Mouse (Mus musculus) hindbrain, embryonic 12.5 days (tissue): Measurements from ENCODE around the gene Dnah5. TPM values are rescaled to one million over a fixed set of nuclear protein-coding genes. Genes with fewer than 3 reads are reported as not detected.
A peak's percentile ranks its signal among the peaks of the same experiment; 100 is the strongest.
"Not testable (repeated sequence)": the region's sequence is repeated elsewhere in the genome, so short reads cannot be mapped to it uniquely, and the experiment has no call there.

Experiments
- ATAC-seq: fragments of 200-750 bp; cut with Nextera tagmentation; 2 replicates; pipeline ENCODE4 v1.8.0; 2017; ENCODE audit warnings: moderate TSS enrichment; ENCODE audit not compliant: low FRiP score
- H3K27ac ChIP-seq: fragments of 300-500 bp; sonication (generic); 2 replicates; pipeline ENCODE4 v1.5.1; 2016; ENCODE audit warnings: mild to moderate bottlenecking
- H3K27me3 ChIP-seq: fragments of 300-500 bp; sonication (generic); 2 replicates; pipeline ENCODE4 v1.6.1; 2016; ENCODE audit warnings: mild to moderate bottlenecking
- H3K36me3 ChIP-seq: fragments of 300-500 bp; sonication (generic); 2 replicates; pipeline ENCODE4 v1.6.1; 2016; ENCODE audit warnings: mild to moderate bottlenecking
- H3K4me1 ChIP-seq: fragments of 300-500 bp; sonication (generic); 2 replicates; pipeline ENCODE4 v1.6.1; 2016
- H3K4me2 ChIP-seq: fragments of 300-500 bp; sonication (generic); replicated peaks from 2 replicates; pipeline ENCODE4 v1.6.1; 2016; ENCODE audit warnings: mild to moderate bottlenecking
- H3K4me3 ChIP-seq: fragments of 300-500 bp; sonication (generic); 2 replicates; pipeline ENCODE4 v1.5.1; 2016; ENCODE audit warnings: mild to moderate bottlenecking
- H3K9ac ChIP-seq: fragments of 300-500 bp; sonication (generic); 2 replicates; pipeline ENCODE4 v1.6.1; 2016; ENCODE audit warnings: mild to moderate bottlenecking, moderate library complexity
- H3K9me3 ChIP-seq: fragments of 300-500 bp; sonication (generic); replicated peaks from 2 replicates; pipeline ENCODE4 v1.6.1; 2016; ENCODE audit warnings: mild to moderate bottlenecking
- whole genome bisulfite sequencing: fragments of 180-500 bp; shearing (Covaris S2); methylation state at CpG from one replicate; pipeline ENCODE4 v1.1.7; 2016; 5-methylcytosine and 5-hydroxymethylcytosine counted together
- polyA plus RNA-seq: library from polyadenylated mRNA; unstranded; fragments of >200 nt; fragmentation: Nextera tagmentation; extraction: Ambion mirVana; gene quantifications from 2 replicates; pipeline ENCODE4 v1.2.1, GENCODE M21; 2016

Dnah5 gene
- polyA plus RNA-seq, 1 experiment from 2014 or later = 0.13 TPM

DNA sequence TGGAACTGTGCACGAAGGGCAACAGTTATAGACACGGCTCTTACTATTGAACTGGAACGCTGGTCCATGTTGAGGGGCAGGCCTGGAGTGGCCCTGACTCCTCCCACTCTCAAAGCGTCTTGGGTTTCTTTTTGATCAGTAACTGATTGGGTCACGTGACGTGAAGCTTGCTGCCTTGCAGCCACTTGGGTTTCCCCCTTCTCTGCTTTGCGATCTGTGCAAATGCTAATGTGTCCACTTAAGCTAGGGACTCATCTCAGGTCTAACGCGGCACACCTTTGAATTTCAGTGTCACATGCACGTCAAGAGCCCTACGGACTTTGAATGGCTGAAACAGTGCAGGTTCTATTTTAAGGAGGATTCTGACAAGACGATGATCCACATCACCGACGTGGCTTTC is 109.9 kb downstream of the Dnah5 start:
- no peak overlapping the region for H3K4me3 ChIP-seq
- no peak overlapping the region for H3K27ac ChIP-seq
- WGBS = 75% methylated on average over 14 of the region's 14 CpGs
- no peaks in the 10 kb centered on the region for H3K36me3 ChIP-seq
- no peaks in the 10 kb centered on the region for H3K9me3 ChIP-seq
- no peak overlapping the region for H3K4me2 ChIP-seq
- H3K27me3 ChIP-seq = 0 out of 2 replicates have a peak, but pooled peaks cover 5% of the 10 kb centered on the region
- no peak overlapping the region for H3K9ac ChIP-seq
- no peaks in the 10 kb centered on the region for H3K4me1 ChIP-seq
- no peak for ATAC-seq

DNA sequence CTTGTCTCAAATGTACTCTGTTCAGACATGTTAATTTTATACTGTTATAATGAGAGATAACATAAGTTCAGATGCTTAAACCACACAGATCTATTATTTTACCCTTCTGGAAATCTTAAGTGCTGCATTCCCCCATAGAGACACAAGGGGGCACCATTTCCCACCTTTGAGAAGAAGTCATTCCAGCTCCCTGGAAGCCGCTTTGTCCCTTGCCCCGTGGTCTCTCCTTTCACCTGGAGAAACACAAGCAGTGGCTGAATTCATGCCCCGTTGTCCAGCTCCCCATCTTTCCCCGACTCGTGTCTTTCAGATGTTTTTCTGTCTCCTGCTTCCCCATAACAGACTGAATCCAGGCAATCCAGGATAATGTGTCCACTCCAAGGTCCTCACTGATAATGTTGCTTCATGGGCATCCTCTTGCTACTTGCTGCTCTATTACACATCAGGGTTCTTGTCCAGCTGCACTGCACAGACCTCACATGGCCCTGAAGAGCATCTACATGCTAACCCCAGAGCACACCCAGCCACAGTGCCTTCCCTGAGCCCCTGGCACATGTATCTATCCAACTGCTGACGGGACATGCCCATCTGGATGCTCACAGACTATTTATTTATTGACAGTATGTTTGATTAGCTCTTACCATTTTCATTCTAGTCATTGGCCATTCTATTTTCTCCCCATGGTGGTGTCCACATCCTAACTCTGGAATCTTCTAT is 112.4 kb downstream of the Dnah5 start:
- ATAC-seq = peak; percentile 67; the same call in 1 of the 2 replicates
- Histone ChIP-seq H3K4me2 (no peak overlapping the region), H3K9ac (no peak overlapping the region), H3K9me3 (no peaks in the 10 kb centered on the region), H3K36me3 (no peaks in the 10 kb centered on the region), H3K4me1 (no peaks in the 10 kb centered on the region), H3K27me3 (0 out of 2 replicates have a peak, but pooled peaks cover 5% of the 10 kb centered on the region), H3K27ac (no peak overlapping the region), H3K4me3 (no peak overlapping the region)
- 24% methylated on average over 6 of the region's 6 CpGs for WGBS

GRCm38 (mm10) chr15:28322533-28322932 is 119.0 kb downstream of the Dnah5 start:
- H3K36me3 ChIP-seq = no peaks in the 10 kb centered on the region
- no peak for ATAC-seq

DNA sequence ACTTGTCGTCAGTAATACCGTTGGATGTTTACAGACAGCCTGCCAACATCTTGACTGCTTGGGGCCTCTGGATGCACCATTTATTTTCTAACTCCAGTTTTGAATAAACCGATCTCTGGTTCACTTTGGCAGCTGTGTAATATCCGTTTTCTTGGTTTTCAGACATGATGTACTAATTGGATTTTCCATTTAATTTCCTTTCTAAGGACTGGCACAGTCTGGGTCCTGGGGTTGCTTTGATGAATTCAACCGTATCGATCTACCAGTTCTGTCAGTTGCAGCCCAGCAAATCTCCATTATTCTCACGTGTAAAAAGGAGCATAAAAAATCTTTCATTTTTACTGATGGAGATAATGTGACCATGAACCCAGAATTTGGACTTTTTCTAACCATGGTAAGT is 123.4 kb downstream of the Dnah5 start:
- H3K4me3 ChIP-seq = no peak overlapping the region

More at GRCm38 (mm10) chr15:28322533-28322932, 119.0 kb downstream of the Dnah5 start:
- no peak overlapping the region for H3K27ac ChIP-seq
- no peak overlapping the region for H3K4me2 ChIP-seq
- H3K9me3 ChIP-seq = no peaks in the 10 kb centered on the region
- H3K9ac ChIP-seq = no peak overlapping the region
- no peaks in the 10 kb centered on the region for H3K4me1 ChIP-seq
- no peak overlapping the region for H3K4me3 ChIP-seq
- 89% methylated on average over 7 of the region's 7 CpGs for WGBS
- 0 out of 2 replicates have a peak, but pooled peaks cover 3% of the 10 kb centered on the region for H3K27me3 ChIP-seq

GRCm38 (mm10) chr15:28327441-28327840 is 123.9 kb downstream of the Dnah5 start:
- no peaks in the 10 kb centered on the region for H3K9me3 ChIP-seq
- ATAC-seq = no peak

More for the DNA sequence above, 123.4 kb downstream of the Dnah5 start:
- no peaks in the 10 kb centered on the region for H3K36me3 ChIP-seq
- no peak overlapping the region for H3K4me2 ChIP-seq
- H3K4me1 ChIP-seq = no peaks in the 10 kb centered on the region
- 48% methylated on average over 7 of the region's 7 CpGs for WGBS
- H3K27ac ChIP-seq = no peak overlapping the region
- H3K9me3 ChIP-seq = no peaks in the 10 kb centered on the region
- no peak for ATAC-seq
- no peak overlapping the region for H3K9ac ChIP-seq
- no peaks in the 10 kb centered on the region for H3K27me3 ChIP-seq

GRCm38 (mm10) chr15:28341151-28341550 is 137.6 kb downstream of the Dnah5 start:
- Histone ChIP-seq H3K27ac (no peak overlapping the region), H3K27me3 (no peaks in the 10 kb centered on the region), H3K9ac (no peak overlapping the region), H3K36me3 (no peaks in the 10 kb centered on the region), H3K9me3 (no peaks in the 10 kb centered on the region), H3K4me1 (no peaks in the 10 kb centered on the region), H3K4me3 (no peak overlapping the region), H3K4me2 (no peak overlapping the region)
- 35% methylated on average over 4 of the region's 4 CpGs for WGBS
- ATAC-seq = no peak

More at GRCm38 (mm10) chr15:28327441-28327840, 123.9 kb downstream of the Dnah5 start:
- no peaks in the 10 kb centered on the region for H3K36me3 ChIP-seq
- H3K9ac ChIP-seq = no peak overlapping the region
- H3K27me3 ChIP-seq = no peaks in the 10 kb centered on the region
- H3K4me1 ChIP-seq = no peaks in the 10 kb centered on the region
- no peak overlapping the region for H3K27ac ChIP-seq
- no peak overlapping the region for H3K4me2 ChIP-seq
- 77% methylated on average over 9 of the region's 9 CpGs for WGBS
- no peak overlapping the region for H3K4me3 ChIP-seq

DNA sequence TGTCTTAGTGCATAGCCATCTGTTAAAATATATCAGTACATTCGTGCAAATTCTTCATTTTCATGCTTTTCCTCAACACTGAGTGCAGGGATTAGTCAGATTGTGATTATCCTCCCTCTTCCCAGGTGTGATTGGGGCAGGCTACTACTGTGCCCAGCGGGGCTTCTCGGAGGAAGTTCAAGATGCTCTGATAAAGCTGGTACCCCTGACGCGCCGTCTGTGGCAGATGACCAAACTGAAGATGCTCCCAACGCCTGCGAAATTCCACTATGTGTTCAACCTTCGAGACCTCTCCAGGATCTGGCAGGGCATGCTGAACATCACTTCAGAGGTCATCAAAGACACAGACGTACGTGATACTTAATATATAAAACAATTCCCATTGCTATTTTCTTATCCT is 164.0 kb downstream of the Dnah5 start:
- ATAC-seq = no peak
- Histone ChIP-seq H3K9ac (no peak overlapping the region), H3K4me3 (no peak overlapping the region), H3K36me3 (no peaks in the 10 kb centered on the region), H3K27ac (no peak overlapping the region), H3K27me3 (no peaks in the 10 kb centered on the region), H3K9me3 (no peaks in the 10 kb centered on the region), H3K4me1 (no peaks in the 10 kb centered on the region), H3K4me2 (no peak overlapping the region)
- WGBS = 78% methylated on average over 11 of the region's 11 CpGs

- Histone ChIP-seq H3K9ac (no peak overlapping the region), H3K27me3 (no peaks in the 10 kb centered on the region), H3K36me3 (no peaks in the 10 kb centered on the region), H3K4me2 (no peak overlapping the region), H3K9me3 (no peaks in the 10 kb centered on the region), H3K27ac (no peak overlapping the region), H3K4me3 (no peak overlapping the region), H3K4me1 (no peaks in the 10 kb centered on the region)
- 87% methylated on average over 6 of the region's 6 CpGs for WGBS
- no peak for ATAC-seq
Observed at GRCm38 (mm10) chr15:28370431-28370830, 166.9 kb downstream of the Dnah5 start.

- H3K27me3 ChIP-seq = no peaks in the 10 kb centered on the region
- 63% methylated on average over 2 of the region's 2 CpGs for WGBS
- no peak overlapping the region for H3K9ac ChIP-seq
- H3K4me1 ChIP-seq = no peaks in the 10 kb centered on the region
- H3K4me3 ChIP-seq = no peak overlapping the region
- no peak overlapping the region for H3K4me2 ChIP-seq
- H3K9me3 ChIP-seq = no peaks in the 10 kb centered on the region
- no peak overlapping the region for H3K27ac ChIP-seq
- no peaks in the 10 kb centered on the region for H3K36me3 ChIP-seq
- no peak for ATAC-seq
Observed at GRCm38 (mm10) chr15:28371506-28371905, 168.0 kb downstream of the Dnah5 start.

DNA sequence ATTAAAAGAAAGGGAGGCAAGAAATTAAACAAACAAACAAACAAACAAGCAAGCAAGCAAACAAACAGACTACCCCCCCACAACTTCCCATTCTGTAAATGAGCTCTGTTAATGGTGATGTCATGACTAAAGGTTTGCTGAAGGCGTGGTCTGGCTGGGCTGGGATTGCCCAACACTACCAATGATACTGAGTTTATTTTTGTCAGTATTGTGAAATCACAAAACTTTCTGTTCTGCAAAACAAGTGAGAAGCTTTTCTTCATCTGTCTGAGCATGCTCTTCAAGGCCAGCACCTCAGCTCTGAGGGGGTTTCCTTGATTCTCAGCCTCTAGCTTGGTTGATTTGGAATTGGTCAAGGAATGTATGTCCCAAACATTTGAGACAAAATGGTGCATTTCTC is 170.8 kb downstream of the Dnah5 start:
- no peak for ATAC-seq
- H3K4me3 ChIP-seq = no peak overlapping the region
- H3K27me3 ChIP-seq = no peaks in the 10 kb centered on the region
- no peak overlapping the region for H3K27ac ChIP-seq
- WGBS = 90% methylated on average over 1 of the region's 1 CpGs
- no peaks in the 10 kb centered on the region for H3K4me1 ChIP-seq
- H3K9ac ChIP-seq = no peak overlapping the region
- no peaks in the 10 kb centered on the region for H3K36me3 ChIP-seq
- no peaks in the 10 kb centered on the region for H3K9me3 ChIP-seq
- no peak overlapping the region for H3K4me2 ChIP-seq

- H3K9me3 ChIP-seq = no peaks in the 10 kb centered on the region
- H3K27ac ChIP-seq = no peak overlapping the region
- H3K36me3 ChIP-seq = no peaks in the 10 kb centered on the region
- no peaks in the 10 kb centered on the region for H3K27me3 ChIP-seq
- 60% methylated on average over 3 of the region's 3 CpGs for WGBS
- H3K4me3 ChIP-seq = no peak overlapping the region
- H3K4me1 ChIP-seq = no peaks in the 10 kb centered on the region
- H3K9ac ChIP-seq = no peak overlapping the region
- ATAC-seq = no peak
- H3K4me2 ChIP-seq = no peak overlapping the region
Observed at GRCm38 (mm10) chr15:28380909-28381308, 177.4 kb downstream of the Dnah5 start.

GRCm38 (mm10) chr15:28393723-28394122 is 190.2 kb downstream of the Dnah5 start:
- not testable (repeated sequence) for H3K36me3 ChIP-seq, H3K9ac ChIP-seq, H3K27ac ChIP-seq, H3K27me3 ChIP-seq, H3K4me1 ChIP-seq, H3K4me2 ChIP-seq, H3K9me3 ChIP-seq, H3K4me3 ChIP-seq, ATAC-seq

DNA sequence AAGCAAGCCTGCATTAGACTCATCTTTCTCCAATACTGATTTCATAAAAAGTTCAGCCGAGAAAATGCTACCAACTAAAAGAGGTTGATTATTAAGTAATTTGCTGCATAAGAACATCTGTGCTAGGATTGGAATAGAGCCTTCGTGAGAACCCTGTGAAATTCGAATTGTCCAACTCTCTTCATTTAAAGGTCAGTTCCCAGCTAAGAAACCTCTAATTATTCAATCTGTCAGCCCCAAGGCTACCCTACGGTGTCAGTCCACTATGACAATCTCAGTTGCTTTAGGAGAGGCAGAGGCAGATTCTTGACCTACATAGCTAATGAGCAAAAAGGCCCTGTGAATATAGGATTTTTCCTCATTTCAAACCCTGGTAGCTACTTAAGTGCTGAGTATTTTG is 191.9 kb downstream of the Dnah5 start:
- H3K4me3 ChIP-seq = no peak overlapping the region
- no peaks in the 10 kb centered on the region for H3K36me3 ChIP-seq
- no peaks in the 10 kb centered on the region for H3K9me3 ChIP-seq
- no peak for ATAC-seq
- H3K9ac ChIP-seq = no peak overlapping the region
- no peak overlapping the region for H3K27ac ChIP-seq
- WGBS = 75% methylated on average over 4 of the region's 4 CpGs
- H3K4me2 ChIP-seq = no peak overlapping the region
- peaks cover 9% of the 10 kb centered on the region for H3K4me1 ChIP-seq
- H3K27me3 ChIP-seq = no peaks in the 10 kb centered on the region
